Mouse (Mus musculus): ENCODE data around the gene Mrpl19. TPM values are rescaled to one million over a fixed set of nuclear protein-coding genes. Genes with fewer than 3 reads are reported as not detected.

The Mrpl19 gene
- total RNA-seq, 2 experiments from 2014 or later = 16.2 to 25.5 TPM

DNA sequence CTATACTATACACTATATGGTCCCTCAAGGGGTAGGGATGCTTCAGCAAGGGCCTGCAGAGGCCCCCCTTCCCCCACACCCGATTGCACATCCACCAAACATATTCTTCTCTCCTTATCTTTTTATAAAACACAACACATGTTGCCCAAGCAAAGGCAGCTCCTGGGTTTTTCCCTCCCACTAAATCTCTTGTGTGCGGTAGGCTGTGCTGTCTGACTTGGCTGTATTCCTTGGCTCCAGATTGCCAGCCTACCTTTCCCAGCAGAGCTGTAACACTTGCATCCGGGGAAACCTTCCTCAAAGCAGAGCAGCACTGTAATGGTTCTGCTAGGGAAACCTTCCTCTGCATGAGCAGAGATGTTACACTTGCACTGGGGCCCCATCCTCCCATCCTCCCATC is 53.6 kb downstream of the Mrpl19 start:
- no peak for DNase-seq
- intact Hi-C loops (cut with DNase I) = no loop called here
- no peak for TF ChIP-seq CTCF (IDR thresholded peaks at IDR 0.05)
- H3K27ac ChIP-seq = no peak overlapping the region
- H3K4me3 ChIP-seq = no peak overlapping the region

DNA sequence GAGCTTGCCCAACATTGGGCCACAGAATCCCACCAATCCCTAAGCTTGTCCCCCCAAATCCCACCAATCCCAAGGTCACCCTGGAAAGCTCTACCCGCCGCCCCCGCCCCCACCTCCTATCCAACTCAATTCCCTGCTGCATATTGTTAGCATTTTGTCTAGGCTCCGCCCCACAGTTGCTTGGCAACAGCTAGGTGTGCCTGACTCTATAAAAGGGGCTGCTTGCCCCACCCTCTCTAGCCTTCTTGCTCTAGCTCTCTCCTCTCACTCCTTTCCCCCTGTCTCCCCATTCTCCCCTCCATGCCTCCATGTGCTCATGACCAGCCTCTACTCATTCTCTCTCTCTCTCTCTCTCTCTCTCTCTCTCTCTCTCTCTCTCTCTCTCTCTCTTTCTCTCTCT is 54.0 kb downstream of the Mrpl19 start:
- TF ChIP-seq CTCF (IDR thresholded peaks at IDR 0.05) = no peak
- Histone ChIP-seq H3K27ac (no peak overlapping the region), H3K4me3 (no peak overlapping the region)
- intact Hi-C loops (cut with DNase I) = no loop called here
- DNase-seq = no peak

DNA sequence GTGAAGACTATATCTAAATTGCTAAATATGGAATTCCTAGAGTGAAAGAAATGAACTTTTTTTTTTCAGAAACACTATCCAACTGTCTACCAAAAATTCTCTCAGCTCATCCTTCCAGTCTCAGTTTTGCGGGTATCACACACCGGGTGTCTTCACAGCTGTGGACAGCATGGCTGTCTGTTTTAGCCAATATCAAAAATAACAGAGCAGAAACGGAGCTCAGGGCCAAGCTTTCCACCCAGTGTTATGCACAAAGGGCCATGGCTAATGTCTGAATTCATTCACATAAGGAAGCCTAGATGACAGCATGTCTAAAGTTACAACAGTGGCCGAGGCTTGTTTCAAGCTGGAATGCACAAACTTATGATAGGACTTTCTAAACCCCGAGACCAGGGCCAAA is 54.5 kb downstream of the Mrpl19 start:
- no peak for DNase-seq
- Histone ChIP-seq H3K4me3 (no peak overlapping the region), H3K27ac (no peak overlapping the region)
- TF ChIP-seq CTCF (IDR thresholded peaks at IDR 0.05) = no peak
- intact Hi-C loops (cut with DNase I) = no loop called here

DNA sequence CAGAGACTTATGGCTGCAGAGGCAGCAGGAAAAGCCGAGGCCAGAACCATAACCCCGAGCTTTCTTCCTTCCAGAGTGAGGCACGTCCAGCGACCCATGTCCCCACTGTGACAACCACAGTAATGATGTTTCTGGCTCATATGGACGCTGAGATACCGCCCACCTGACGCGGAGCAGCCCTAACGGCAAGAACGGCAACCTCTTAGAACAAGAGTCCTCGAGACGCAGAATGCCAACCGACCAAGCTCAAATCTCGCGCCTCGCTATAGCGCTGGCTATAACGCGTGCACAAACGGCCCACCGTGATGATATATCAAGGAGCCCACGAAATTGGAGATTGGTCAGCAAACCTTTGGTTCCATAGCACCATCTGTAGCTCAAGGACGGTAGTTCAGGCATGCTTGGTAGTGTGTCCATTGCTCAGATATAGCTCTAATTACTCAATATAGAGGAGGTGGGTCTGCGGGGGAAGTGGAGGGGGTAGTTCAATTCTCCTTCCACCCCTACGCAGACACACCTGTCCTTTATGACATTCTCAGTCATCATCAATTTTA is 55.4 kb downstream of the Mrpl19 start:
- Histone ChIP-seq H3K4me3 (no peak overlapping the region), H3K27ac (no peak overlapping the region)
- TF ChIP-seq CTCF (IDR thresholded peaks at IDR 0.05) = no peak
- intact Hi-C loops (cut with DNase I) = no loop called here
- no peak for DNase-seq

Other genes with a start within 250 kb of the Mrpl19 start
- gene Gcfc2, start 42.3 kb downstream of the Mrpl19 start, total RNA-seq (2021) = 1 to 10 TPM; 3.0 to 3.6 TPM
- under 1 TPM; 0.71 to 0.95 TPM for gene Eva1a, start 75.1 kb upstream of the Mrpl19 start, total RNA-seq (2021)